Mouse (Mus musculus): ENCODE measurements around the gene Eef1a2. TPM values are rescaled to one million over a fixed set of nuclear protein-coding genes. Genes with fewer than 3 reads are reported as not detected.

The Eef1a2 gene
- total and polyA plus RNA-seq, 3 experiments, result not detected

GRCm38 (mm10) chr2:181147546-181148317, 9.1 kb downstream of the Eef1a2 start:
- no peak for TF ChIP-seq RCOR1 (conservative IDR thresholded peaks at IDR 0.05; ENCODE audit: low read depth, low read length)
- TF ChIP-seq MAX (IDR thresholded peaks at IDR 0.05; ENCODE audit: low read length), result no peak
- TF ChIP-seq MXI1 (IDR thresholded peaks at IDR 0.05; ENCODE audit: low read depth, low read length), result no peak
- TF ChIP-seq SIN3A (IDR thresholded peaks at IDR 0.05; ENCODE audit: low read length), result no peak
- no peak for TF ChIP-seq SMC3 (IDR thresholded peaks at IDR 0.05; ENCODE audit: low read depth, low read length)
- no peak for TF ChIP-seq TBP (conservative IDR thresholded peaks at IDR 0.05; ENCODE audit: low read depth, low read length)
- TF ChIP-seq CHD1 (IDR thresholded peaks at IDR 0.05; ENCODE audit: low read depth, low read length), result no peak
- TF ChIP-seq MEF2A (IDR thresholded peaks at IDR 0.05; ENCODE audit: borderline replicate concordance, low read depth, low read length), result no peak
- no peak for TF ChIP-seq MYC (IDR thresholded peaks at IDR 0.05; ENCODE audit: low read depth, low read length)
- TF ChIP-seq KAT2A (IDR thresholded peaks at IDR 0.05; ENCODE audit: insufficient replicate concordance, low read length), result no peak
- TF ChIP-seq USF1 (IDR thresholded peaks at IDR 0.05; ENCODE audit: low read depth, low read length), result no peak
- TF ChIP-seq USF2 (conservative IDR thresholded peaks at IDR 0.05; ENCODE audit: low read depth, low read length), result no peak
- no peak for TF ChIP-seq IRF4 (IDR thresholded peaks at IDR 0.05; ENCODE audit: low read depth, low read length)
- no peak for TF ChIP-seq ZKSCAN1 (IDR thresholded peaks at IDR 0.05; ENCODE audit: borderline replicate concordance, low read depth, low read length)
- TF ChIP-seq CTCF (conservative IDR thresholded peaks at IDR 0.05 in 1 of 2, IDR thresholded peaks at IDR 0.05 in 1 of 2; ENCODE audit: low read depth in 2 of 2, low read length in 2 of 2), result no peak
- TF ChIP-seq NELFE (IDR thresholded peaks at IDR 0.05; ENCODE audit: low read depth, low read length), result no peak
- TF ChIP-seq ZMIZ1 (IDR thresholded peaks at IDR 0.05; ENCODE audit: low read depth, low read length), result no peak
- TF ChIP-seq ELF1 (IDR thresholded peaks at IDR 0.05; ENCODE audit: low read depth, low read length), result no peak
- no peak for TF ChIP-seq POLR2AphosphoS2 (IDR thresholded peaks at IDR 0.05; ENCODE audit: low read depth, low read length)
- no peak for TF ChIP-seq EP300 (IDR thresholded peaks at IDR 0.05; ENCODE audit: low read length)
- in situ Hi-C loops (cut with MboI; ENCODE audit: low pct_ligation_motif_present, low pct_unique_long_range_greater_than_20kb, low sequenced_read_pairs), result no loop called here

More at GRCm38 (mm10) chr2:181147546-181148317, 9.1 kb downstream of the Eef1a2 start:
- Histone ChIP-seq H3K79me2 (replicated peaks; ENCODE audit: control insufficient read depth, extremely low read depth, insufficient read depth, poor library complexity, severe bottlenecking) (no peaks in the 10 kb centered on the region), H3K27ac (ENCODE audit: insufficient read depth, low read depth) (no peak overlapping the region), H3K4me1 (ENCODE audit: control insufficient read depth in 1 of 2, insufficient read depth in 2 of 2) (peaks cover 2 to 9% of the 10 kb centered on the region in 2 experiments; a peak in 3 of 4 replicates), H3K4me3 (replicated peaks in 1 of 3; ENCODE audit: low read depth in 2 of 3, low read length in 2 of 3, poor library complexity in 1 of 3) (peak overlapping the region; percentile 21 to 79 (median 33)), H3K36me3 (replicated peaks in 1 of 2; ENCODE audit: control insufficient read depth in 1 of 2, insufficient read depth in 1 of 2, low read length in 1 of 2) (no peaks in the 10 kb centered on the region), H3K27me3 (replicated peaks) (peaks cover 95% of the 10 kb centered on the region), H3K9me3 (replicated peaks; ENCODE audit: low read length) (no peaks in the 10 kb centered on the region), H3K9ac (ENCODE audit: insufficient read depth, low read depth) (no peak overlapping the region), H3K4me2 (ENCODE audit: insufficient read depth, low read depth, poor library complexity, severe bottlenecking) (peak overlapping the region; percentile 92)
- DNase-seq (ENCODE audit: extremely low read depth), result peak; percentile 20
- dilution Hi-C loops (cut with MboI; ENCODE audit: extremely low pct_ligation_motif_present, extremely low pct_unique_long_range_greater_than_20kb, low sequenced_read_pairs), result no loop called here

Data from CH12.LX (cell line).